Mouse (Mus musculus) E14TG2a.4 (cell line): ENCODE measurements around the gene Igf2bp3.

Source experiments
- H3K27me3 ChIP-seq: 2 replicates; pipeline ENCODE4 v1.6.1; 2014; ENCODE audit warnings: low read length, control low read depth; ENCODE audit not compliant: insufficient read depth
- H3K36me3 ChIP-seq: 2 replicates; pipeline ENCODE4 v1.6.1; 2014; ENCODE audit warnings: low read length, control low read depth; ENCODE audit not compliant: insufficient read depth
- H3K4me1 ChIP-seq: replicated peaks from 2 replicates; pipeline ENCODE4 v1.6.1; 2014; ENCODE audit warnings: low read depth, low read length, control low read depth
- H3K4me3 ChIP-seq: replicated peaks from 2 replicates; pipeline ENCODE4 v1.5.1; 2014; ENCODE audit warnings: mild to moderate bottlenecking, low read length
- H3K9me3 ChIP-seq: 2 replicates; pipeline ENCODE4 v1.6.1; 2014; ENCODE audit warnings: low read length, control low read depth
- CTCF ChIP-seq: conservative IDR thresholded peaks from 2 replicates; pipeline ENCODE4 v1.5.1; 2014; ENCODE audit warnings: low read length
- NANOG ChIP-seq: IDR thresholded peaks from 2 replicates; pipeline ENCODE4 v1.6.1; 2014; ENCODE audit warnings: borderline replicate concordance, low read length, mixed read lengths
- POU5F1 ChIP-seq: IDR thresholded peaks from 2 replicates; pipeline ENCODE4 v1.6.1; 2014; ENCODE audit warnings: low read length, borderline replicate concordance

Gene Igf2bp3

GRCm38 (mm10) chr6:49146461-49146860, 68.3 kb downstream of the Igf2bp3 start:
- no peak for TF ChIP-seq NANOG
- no peak for TF ChIP-seq CTCF
- TF ChIP-seq POU5F1, result no peak
- Histone ChIP-seq H3K27me3 (no peaks in the 10 kb centered on the region), H3K9me3 (no peaks in the 10 kb centered on the region), H3K36me3 (peaks cover 19% of the 10 kb centered on the region), H3K4me3 (no peak overlapping the region), H3K4me1 (peaks cover 57% of the 10 kb centered on the region)

- H3K4me3 ChIP-seq, result no peak overlapping the region
- peaks cover 74% of the 10 kb centered on the region for H3K4me1 ChIP-seq
- no peaks in the 10 kb centered on the region for H3K27me3 ChIP-seq
- H3K36me3 ChIP-seq, result peaks cover 19% of the 10 kb centered on the region
- TF ChIP-seq POU5F1 (no peak), CTCF (peak; percentile 25), NANOG (no peak)
- no peaks in the 10 kb centered on the region for H3K9me3 ChIP-seq
These were observed 72.3 kb downstream of the Igf2bp3 start for GRCm38 (mm10) chr6:49142428-49142827.

GRCm38 (mm10) chr6:49141125-49141524, 73.6 kb downstream of the Igf2bp3 start:
- Histone ChIP-seq H3K36me3 (peaks cover 13% of the 10 kb centered on the region), H3K4me1 (peaks cover 66% of the 10 kb centered on the region), H3K27me3 (no peaks in the 10 kb centered on the region), H3K9me3 (no peaks in the 10 kb centered on the region), H3K4me3 (no peak overlapping the region)
- no peak for TF ChIP-seq NANOG
- TF ChIP-seq POU5F1, result no peak
- TF ChIP-seq CTCF, result no peak

- H3K4me1 ChIP-seq, result peaks cover 64% of the 10 kb centered on the region
- peaks cover 4% of the 10 kb centered on the region for H3K36me3 ChIP-seq
- no peak overlapping the region for H3K4me3 ChIP-seq
- H3K27me3 ChIP-seq, result no peaks in the 10 kb centered on the region
- no peaks in the 10 kb centered on the region for H3K9me3 ChIP-seq
- TF ChIP-seq NANOG (no peak), POU5F1 (no peak), CTCF (no peak)
These were observed 76.4 kb downstream of the Igf2bp3 start for GRCm38 (mm10) chr6:49138159-49139051.

GRCm38 (mm10) chr6:49136739-49137138, 78.0 kb downstream of the Igf2bp3 start:
- no peak for TF ChIP-seq POU5F1
- no peaks in the 10 kb centered on the region for H3K9me3 ChIP-seq
- no peak overlapping the region for H3K4me3 ChIP-seq
- no peaks in the 10 kb centered on the region for H3K27me3 ChIP-seq
- H3K36me3 ChIP-seq, result peaks cover 4% of the 10 kb centered on the region
- peaks cover 64% of the 10 kb centered on the region for H3K4me1 ChIP-seq

- H3K4me1 ChIP-seq, result peaks cover 37% of the 10 kb centered on the region
- H3K9me3 ChIP-seq, result no peaks in the 10 kb centered on the region
- peak overlapping the region; percentile 35 for H3K4me3 ChIP-seq
- peaks cover 13% of the 10 kb centered on the region for H3K36me3 ChIP-seq
- no peak for TF ChIP-seq NANOG
- no peak for TF ChIP-seq CTCF
- TF ChIP-seq POU5F1, result no peak
- no peaks in the 10 kb centered on the region for H3K27me3 ChIP-seq
These were observed 82.2 kb downstream of the Igf2bp3 start for GRCm38 (mm10) chr6:49132352-49133090.

- Histone ChIP-seq H3K9me3 (no peaks in the 10 kb centered on the region), H3K36me3 (peaks cover 13% of the 10 kb centered on the region), H3K4me3 (no peak overlapping the region), H3K27me3 (no peaks in the 10 kb centered on the region), H3K4me1 (peaks cover 34% of the 10 kb centered on the region)
- no peak for TF ChIP-seq POU5F1
- TF ChIP-seq CTCF, result no peak
- TF ChIP-seq NANOG, result no peak
These were observed 82.9 kb downstream of the Igf2bp3 start for GRCm38 (mm10) chr6:49131855-49132254.

GRCm38 (mm10) chr6:49130328-49130727, 84.4 kb downstream of the Igf2bp3 start:
- Histone ChIP-seq H3K27me3 (no peaks in the 10 kb centered on the region), H3K4me1 (peaks cover 34% of the 10 kb centered on the region), H3K9me3 (no peaks in the 10 kb centered on the region), H3K4me3 (no peak overlapping the region), H3K36me3 (peaks cover 22% of the 10 kb centered on the region)
- TF ChIP-seq POU5F1 (no peak), CTCF (no peak), NANOG (no peak)
